Mouse (Mus musculus) megakaryocyte, embryonic 14.5 days (primary cell): ENCODE measurements around the gene Tmem40. TPM values are rescaled to one million over a fixed set of nuclear protein-coding genes. Genes with fewer than 3 reads are reported as not detected.

Experiments
- H3K27me3 ChIP-seq: replicated peaks from 2 replicates; pipeline ENCODE3; 2012; ENCODE audit warnings: inconsistent platforms
- H3K36me3 ChIP-seq: replicated peaks from 2 replicates; pipeline ENCODE3; 2012; ENCODE audit warnings: low read length, inconsistent platforms, mixed read lengths
- H3K4me1 ChIP-seq: 2 replicates; pipeline ENCODE4 v1.6.1; 2012; ENCODE audit warnings: inconsistent platforms
- H3K4me3 ChIP-seq: replicated peaks from 2 replicates; pipeline ENCODE3; 2012; ENCODE audit warnings: moderate library complexity, mild to moderate bottlenecking, inconsistent platforms
- H3K9me3 ChIP-seq: 2 replicates; pipeline ENCODE4 v1.6.1; 2012; ENCODE audit warnings: inconsistent platforms
- FLI1 ChIP-seq: IDR thresholded peaks from 2 replicates; pipeline ENCODE4 v1.6.1; 2012; ENCODE audit warnings: low read length, inconsistent platforms, mixed read lengths
- GATA1 ChIP-seq: IDR thresholded peaks from 3 replicates; pipeline ENCODE4 v1.6.1; 2012; ENCODE audit warnings: mixed read lengths, low read length, inconsistent platforms, borderline replicate concordance
- polyA plus RNA-seq: library from polyadenylated mRNA; stranded (reverse); fragments of >175 nt; gene quantifications from 2 replicates; pipeline ENCODE4 v1.2.3, GENCODE M21; 2012; ENCODE audit warnings: low replicate concordance; ENCODE audit not compliant: insufficient read depth

Gene Tmem40
- polyA plus RNA-seq, 1 experiment, result 650 TPM

- Histone ChIP-seq H3K4me1 (peaks cover 52% of the 10 kb centered on the region), H3K9me3 (no peaks in the 10 kb centered on the region), H3K36me3 (peaks cover 84% of the 10 kb centered on the region), H3K4me3 (peak overlapping the region; percentile 50), H3K27me3 (no peaks in the 10 kb centered on the region)
- TF ChIP-seq FLI1 (no peak), GATA1 (no peak)
Observed at GRCm38 (mm10) chr6:115791842-115792686, 29.9 kb upstream of the Tmem40 start.

GRCm38 (mm10) chr6:115791016-115791415, 28.8 kb upstream of the Tmem40 start:
- peaks cover 82% of the 10 kb centered on the region for H3K36me3 ChIP-seq

GRCm38 (mm10) chr6:115782781-115783180, 20.6 kb upstream of the Tmem40 start:
- H3K27me3 ChIP-seq, result no peaks in the 10 kb centered on the region
- peaks cover 87% of the 10 kb centered on the region for H3K36me3 ChIP-seq
- peaks cover 32% of the 10 kb centered on the region for H3K4me1 ChIP-seq
- H3K9me3 ChIP-seq, result no peaks in the 10 kb centered on the region
- H3K4me3 ChIP-seq, result no peak overlapping the region
- no peak for TF ChIP-seq FLI1
- no peak for TF ChIP-seq GATA1

More at GRCm38 (mm10) chr6:115791016-115791415, 28.8 kb upstream of the Tmem40 start:
- TF ChIP-seq GATA1 (no peak), FLI1 (no peak)
- Histone ChIP-seq H3K27me3 (no peaks in the 10 kb centered on the region), H3K4me1 (peaks cover 53% of the 10 kb centered on the region), H3K4me3 (no peak overlapping the region), H3K9me3 (no peaks in the 10 kb centered on the region)

GRCm38 (mm10) chr6:115776363-115776762, 14.2 kb upstream of the Tmem40 start:
- no peak for TF ChIP-seq FLI1
- no peak for TF ChIP-seq GATA1
- Histone ChIP-seq H3K27me3 (no peaks in the 10 kb centered on the region), H3K36me3 (peaks cover 26% of the 10 kb centered on the region), H3K9me3 (no peaks in the 10 kb centered on the region), H3K4me1 (peaks cover 52% of the 10 kb centered on the region), H3K4me3 (no peak overlapping the region)

GRCm38 (mm10) chr6:115775838-115776237, 13.6 kb upstream of the Tmem40 start:
- Histone ChIP-seq H3K36me3 (peaks cover 21% of the 10 kb centered on the region), H3K4me3 (peak overlapping the region; percentile 30), H3K9me3 (no peaks in the 10 kb centered on the region), H3K27me3 (no peaks in the 10 kb centered on the region), H3K4me1 (peaks cover 57% of the 10 kb centered on the region)
- TF ChIP-seq GATA1 (no peak), FLI1 (no peak)

GRCm38 (mm10) chr6:115774501-115774921, 12.3 kb upstream of the Tmem40 start, which contains the start of gene Cand2:
Gene Cand2, plus strand, starts transcription at chr6:115774538.
- H3K9me3 ChIP-seq, result no peaks in the 10 kb centered on the region
- H3K4me1 ChIP-seq, result peaks cover 70% of the 10 kb centered on the region
- H3K4me3 ChIP-seq, result peak within 1 kb of the TSS; percentile 95
- TF ChIP-seq FLI1 (no peak), GATA1 (no peak)
- H3K36me3 ChIP-seq, result peaks cover 10% of the 10 kb centered on the region
- no peaks in the 10 kb centered on the region for H3K27me3 ChIP-seq

- H3K4me1 ChIP-seq, result peaks cover 70% of the 10 kb centered on the region
- no peaks in the 10 kb centered on the region for H3K9me3 ChIP-seq
- peaks cover 8% of the 10 kb centered on the region for H3K36me3 ChIP-seq
- TF ChIP-seq GATA1 (no peak), FLI1 (no peak)
- H3K4me3 ChIP-seq, result peak overlapping the region; percentile 95
- no peaks in the 10 kb centered on the region for H3K27me3 ChIP-seq
Observed at GRCm38 (mm10) chr6:115773966-115774413, 11.8 kb upstream of the Tmem40 start.

GRCm38 (mm10) chr6:115772604-115773003, 10.4 kb upstream of the Tmem40 start:
- TF ChIP-seq FLI1 (no peak), GATA1 (no peak)
- H3K4me1 ChIP-seq, result peaks cover 76% of the 10 kb centered on the region
- no peak overlapping the region for H3K4me3 ChIP-seq
- no peaks in the 10 kb centered on the region for H3K36me3 ChIP-seq
- no peaks in the 10 kb centered on the region for H3K27me3 ChIP-seq
- no peaks in the 10 kb centered on the region for H3K9me3 ChIP-seq

GRCm38 (mm10) chr6:115772201-115772600, 10.0 kb upstream of the Tmem40 start:
- H3K4me3 ChIP-seq, result no peak overlapping the region
- H3K36me3 ChIP-seq, result no peaks in the 10 kb centered on the region
- H3K4me1 ChIP-seq, result peaks cover 78% of the 10 kb centered on the region
- TF ChIP-seq GATA1 (no peak), FLI1 (no peak)
- no peaks in the 10 kb centered on the region for H3K9me3 ChIP-seq
- H3K27me3 ChIP-seq, result no peaks in the 10 kb centered on the region

- TF ChIP-seq GATA1, result no peak
- H3K4me3 ChIP-seq, result no peak overlapping the region
Observed at GRCm38 (mm10) chr6:115770852-115771251, 8.6 kb upstream of the Tmem40 start.

More at GRCm38 (mm10) chr6:115770852-115771251, 8.6 kb upstream of the Tmem40 start:
- Histone ChIP-seq H3K27me3 (no peaks in the 10 kb centered on the region), H3K9me3 (no peaks in the 10 kb centered on the region), H3K36me3 (peaks cover 2% of the 10 kb centered on the region), H3K4me1 (peaks cover 77% of the 10 kb centered on the region)
